Mouse (Mus musculus): ENCODE data around the gene Ckm. TPM values are rescaled to one million over a fixed set of nuclear protein-coding genes. Genes with fewer than 3 reads are reported as not detected.

Gene Ckm
- 3.8 and 5.2 TPM in 2 replicates for polyA plus RNA-seq (2014; fragmentation: Nextera tagmentation; extraction: Ambion mirVana)

DNA sequence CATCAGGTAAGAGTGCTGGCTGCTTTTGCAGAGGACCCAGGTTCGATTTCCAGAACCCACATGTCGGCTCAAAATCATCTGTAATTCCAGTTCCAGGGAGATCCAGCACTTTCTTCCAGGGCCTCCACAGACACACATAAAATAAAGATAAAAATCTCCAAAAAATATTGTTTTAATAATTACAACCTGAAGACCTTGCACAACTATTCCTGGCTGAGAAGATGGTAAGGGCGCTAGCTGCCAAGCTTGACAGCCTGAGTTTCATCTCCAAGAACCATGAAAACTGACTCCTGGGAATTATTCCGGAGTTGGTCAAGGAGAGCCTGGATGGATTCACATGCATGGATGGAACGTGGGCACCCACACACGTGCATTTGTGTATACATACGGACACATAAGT, at the start of gene Ckm:
Ckm (plus strand) TSS at position 301 of the 400 bp plus-strand sequence.
- H3K9me3 ChIP-seq (ENCODE audit: control insufficient read depth, low read length), result 0 out of 2 replicates have a peak, but pooled peaks cover 3% of the 10 kb centered on the region
- DNase-seq (ENCODE audit: low spot score) (no peak), ATAC-seq (ENCODE audit: insufficient number of reproducible peaks, low FRiP score, low TSS enrichment, low read depth) (no peak)
- H3K4me3 ChIP-seq (ENCODE audit: low read depth, low read length), result peak within 1 kb of the TSS; percentile 49
- H3K4me1 ChIP-seq (ENCODE audit: control insufficient read depth, insufficient read depth, low read length), result 0 out of 2 replicates have a peak, but pooled peaks cover 2% of the 10 kb centered on the region
- H3K36me3 ChIP-seq (ENCODE audit: control insufficient read depth, insufficient read depth, low read length), result no peaks in the 10 kb centered on the region
- 0 out of 2 replicates have a peak within 1 kb of the TSS, but pooled peaks have one; percentile 22 for H3K9ac ChIP-seq (ENCODE audit: low read length)
- H3K27ac ChIP-seq (replicated peaks; ENCODE audit: low read depth, low read length), result no peak within 1 kb of the TSS
- 51% methylated on average over 7 of the region's 7 CpGs for WGBS
- peak within 1 kb of the TSS; percentile 89 for H3K4me2 ChIP-seq (ENCODE audit: low read depth, severe bottlenecking)
- peaks cover 32% of the 10 kb centered on the region for H3K27me3 ChIP-seq (ENCODE audit: control insufficient read depth, insufficient read depth, low read length)

DNA sequence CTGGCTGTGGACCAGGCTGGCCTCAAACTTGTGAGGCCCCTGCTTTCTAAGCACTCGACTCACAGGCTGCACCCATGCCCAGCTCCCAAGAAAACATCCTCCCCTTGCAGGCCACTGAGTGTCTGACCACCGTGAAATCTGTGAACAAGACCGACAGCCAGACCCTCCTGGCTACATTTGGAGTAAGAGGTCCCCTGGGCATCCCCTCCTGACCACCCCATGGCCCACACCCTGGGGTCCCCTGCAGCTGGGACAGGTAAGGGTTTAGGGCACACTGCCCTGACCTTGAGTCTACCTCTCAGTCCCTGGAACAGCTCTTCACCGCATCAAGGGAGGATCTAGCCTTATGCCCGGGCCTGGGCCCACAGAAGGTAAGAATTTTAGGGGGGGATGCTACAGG, 49.6 kb upstream of the Ckm start:
- Histone ChIP-seq H3K36me3 (ENCODE audit: control insufficient read depth, insufficient read depth, low read length) (peaks cover 18% of the 10 kb centered on the region; the same call in 1 of the 2 replicates), H3K27me3 (ENCODE audit: control insufficient read depth, insufficient read depth, low read length) (no peaks in the 10 kb centered on the region), H3K27ac (replicated peaks; ENCODE audit: low read depth, low read length) (no peak overlapping the region), H3K4me2 (ENCODE audit: low read depth, severe bottlenecking) (no peak overlapping the region), H3K9ac (ENCODE audit: low read length) (no peak overlapping the region), H3K4me3 (ENCODE audit: low read depth, low read length) (no peak overlapping the region), H3K4me1 (ENCODE audit: control insufficient read depth, insufficient read depth, low read length) (peaks cover 4% of the 10 kb centered on the region; the same call in 1 of the 2 replicates), H3K9me3 (ENCODE audit: control insufficient read depth, low read length) (no peaks in the 10 kb centered on the region)
- 88% methylated on average over 5 of the region's 5 CpGs for WGBS
- ATAC-seq (ENCODE audit: insufficient number of reproducible peaks, low FRiP score, low TSS enrichment, low read depth), result no peak
- DNase-seq (ENCODE audit: low spot score), result no peak

DNA sequence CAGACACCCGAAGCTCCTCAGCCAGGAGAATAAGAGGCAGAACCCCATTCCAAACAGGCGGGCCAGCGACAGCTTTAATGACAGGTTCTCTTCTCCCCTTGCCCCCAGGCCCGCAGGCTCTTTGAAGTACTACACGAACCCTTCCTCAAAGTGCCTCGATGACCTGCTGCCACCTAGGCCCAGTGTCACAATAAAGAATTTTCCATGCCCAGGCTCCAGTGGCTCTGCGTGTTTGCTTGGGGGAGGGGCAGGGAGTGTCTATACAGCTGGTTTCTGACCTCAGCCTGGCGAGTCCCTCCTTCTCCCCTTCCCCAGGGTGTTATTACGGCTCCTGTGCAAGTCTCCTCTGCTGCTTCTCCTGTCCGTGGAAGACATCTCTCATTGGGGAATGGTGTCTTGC, 48.3 kb upstream of the Ckm start:
- peaks cover 11% of the 10 kb centered on the region; the same call in 1 of the 2 replicates for H3K36me3 ChIP-seq (ENCODE audit: control insufficient read depth, insufficient read depth, low read length)
- H3K27me3 ChIP-seq (ENCODE audit: control insufficient read depth, insufficient read depth, low read length), result no peaks in the 10 kb centered on the region
- H3K9me3 ChIP-seq (ENCODE audit: control insufficient read depth, low read length), result no peaks in the 10 kb centered on the region
- DNase-seq (ENCODE audit: low spot score) (no peak), ATAC-seq (ENCODE audit: insufficient number of reproducible peaks, low FRiP score, low TSS enrichment, low read depth) (no peak)
- H3K27ac ChIP-seq (replicated peaks; ENCODE audit: low read depth, low read length), result no peak overlapping the region
- no peak overlapping the region for H3K4me3 ChIP-seq (ENCODE audit: low read depth, low read length)
- H3K9ac ChIP-seq (ENCODE audit: low read length), result no peak overlapping the region
- peaks cover 6% of the 10 kb centered on the region for H3K4me1 ChIP-seq (ENCODE audit: control insufficient read depth, insufficient read depth, low read length)
- H3K4me2 ChIP-seq (ENCODE audit: low read depth, severe bottlenecking), result no peak overlapping the region
- 74% methylated on average over 10 of the region's 10 CpGs for WGBS

DNA sequence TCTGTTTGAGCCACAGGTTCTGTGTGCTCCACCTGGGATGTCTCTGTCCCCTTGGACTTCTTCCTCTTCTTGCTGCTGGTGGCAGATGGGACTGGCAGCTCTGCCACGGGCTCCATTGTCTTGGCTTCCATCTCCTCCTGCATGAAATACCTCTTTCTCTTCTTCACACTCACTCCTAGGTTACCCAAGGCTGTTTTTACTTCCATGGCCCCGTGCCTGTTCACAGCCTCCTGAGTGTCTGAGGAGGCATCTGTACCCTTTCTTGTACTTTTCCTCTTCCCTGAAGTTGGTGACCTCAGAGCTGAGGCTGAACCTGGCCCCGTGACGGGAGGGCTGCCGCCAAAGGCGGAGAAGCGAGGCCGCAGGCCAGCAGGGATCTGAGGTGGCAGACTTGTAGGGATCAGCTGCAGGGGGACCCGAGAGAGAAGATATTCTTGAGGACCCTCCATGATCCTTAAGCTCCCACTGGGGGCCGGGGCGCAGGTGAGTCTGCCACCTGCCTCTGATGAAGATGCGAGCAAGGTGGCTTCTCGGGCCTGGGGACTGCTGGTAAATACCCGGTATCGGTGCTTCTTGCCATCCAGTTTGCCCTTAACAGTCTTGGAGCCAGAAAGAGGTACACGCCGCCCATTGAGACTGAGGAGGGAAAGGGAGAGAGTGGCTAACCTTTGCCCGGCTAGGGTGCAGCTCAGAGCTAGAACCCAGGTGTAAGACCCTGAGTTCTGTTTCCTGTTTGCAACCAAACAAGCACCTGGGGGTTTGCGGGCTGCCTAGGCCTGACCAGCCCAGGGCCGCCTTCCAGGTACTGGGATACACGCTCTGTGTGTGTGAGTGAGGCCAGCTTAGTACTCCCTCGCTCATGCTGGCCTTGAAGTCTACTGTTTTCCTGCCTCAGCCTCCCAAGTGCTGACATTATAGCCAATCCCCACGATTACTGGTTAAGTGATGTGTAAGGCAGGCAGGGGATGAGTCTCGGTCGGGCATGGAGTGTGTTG, 46.9 kb upstream of the Ckm start:
- WGBS, result 94% methylated on average over 25 of the region's 25 CpGs
- ATAC-seq (ENCODE audit: insufficient number of reproducible peaks, low FRiP score, low TSS enrichment, low read depth) (no peak), DNase-seq (ENCODE audit: low spot score) (no peak)
- Histone ChIP-seq H3K9me3 (ENCODE audit: control insufficient read depth, low read length) (no peaks in the 10 kb centered on the region), H3K27me3 (ENCODE audit: control insufficient read depth, insufficient read depth, low read length) (no peaks in the 10 kb centered on the region), H3K9ac (ENCODE audit: low read length) (no peak overlapping the region), H3K27ac (replicated peaks; ENCODE audit: low read depth, low read length) (no peak overlapping the region), H3K36me3 (ENCODE audit: control insufficient read depth, insufficient read depth, low read length) (peaks cover 9% of the 10 kb centered on the region; the same call in 1 of the 2 replicates), H3K4me3 (ENCODE audit: low read depth, low read length) (no peak overlapping the region), H3K4me1 (ENCODE audit: control insufficient read depth, insufficient read depth, low read length) (peaks cover 13% of the 10 kb centered on the region), H3K4me2 (ENCODE audit: low read depth, severe bottlenecking) (peak overlapping the region; percentile 91; the same call in 1 of the 2 replicates)

DNA sequence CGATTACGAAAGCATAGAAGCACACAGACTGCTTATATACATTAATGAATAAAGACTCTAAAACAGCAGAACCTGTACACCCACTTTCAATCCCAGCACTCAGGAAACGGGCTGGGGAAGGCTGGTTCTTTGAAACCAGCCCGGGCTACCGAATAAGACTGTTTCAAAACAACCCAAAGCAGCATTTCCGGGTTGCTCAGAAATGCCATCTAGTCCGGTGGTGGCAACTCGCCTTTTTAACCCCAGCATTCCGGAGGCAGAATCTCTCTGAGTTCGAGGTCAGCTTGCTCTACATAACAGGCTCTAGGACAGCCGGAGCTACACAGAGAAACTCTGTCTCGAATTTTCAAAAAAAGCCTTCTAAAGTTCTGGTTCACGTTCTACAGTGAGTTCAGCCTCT, 45.9 kb upstream of the Ckm start:
- peaks cover 5% of the 10 kb centered on the region; the same call in 1 of the 2 replicates for H3K36me3 ChIP-seq (ENCODE audit: control insufficient read depth, insufficient read depth, low read length)
- peak overlapping the region; percentile 68 for H3K4me3 ChIP-seq (ENCODE audit: low read depth, low read length)
- H3K4me1 ChIP-seq (ENCODE audit: control insufficient read depth, insufficient read depth, low read length), result peaks cover 13% of the 10 kb centered on the region
- 0 out of 2 replicates have a peak, but pooled peaks cover 2% of the 10 kb centered on the region for H3K27me3 ChIP-seq (ENCODE audit: control insufficient read depth, insufficient read depth, low read length)
- WGBS, result 23% methylated on average over 13 of the region's 13 CpGs
- no peak overlapping the region for H3K27ac ChIP-seq (replicated peaks; ENCODE audit: low read depth, low read length)
- peak overlapping the region; percentile 91 for H3K4me2 ChIP-seq (ENCODE audit: low read depth, severe bottlenecking)
- no peaks in the 10 kb centered on the region for H3K9me3 ChIP-seq (ENCODE audit: control insufficient read depth, low read length)
- peak overlapping the region; percentile 55 for H3K9ac ChIP-seq (ENCODE audit: low read length)
- DNase-seq (ENCODE audit: low spot score) (no peak), ATAC-seq (ENCODE audit: insufficient number of reproducible peaks, low FRiP score, low TSS enrichment, low read depth) (no peak)

DNA sequence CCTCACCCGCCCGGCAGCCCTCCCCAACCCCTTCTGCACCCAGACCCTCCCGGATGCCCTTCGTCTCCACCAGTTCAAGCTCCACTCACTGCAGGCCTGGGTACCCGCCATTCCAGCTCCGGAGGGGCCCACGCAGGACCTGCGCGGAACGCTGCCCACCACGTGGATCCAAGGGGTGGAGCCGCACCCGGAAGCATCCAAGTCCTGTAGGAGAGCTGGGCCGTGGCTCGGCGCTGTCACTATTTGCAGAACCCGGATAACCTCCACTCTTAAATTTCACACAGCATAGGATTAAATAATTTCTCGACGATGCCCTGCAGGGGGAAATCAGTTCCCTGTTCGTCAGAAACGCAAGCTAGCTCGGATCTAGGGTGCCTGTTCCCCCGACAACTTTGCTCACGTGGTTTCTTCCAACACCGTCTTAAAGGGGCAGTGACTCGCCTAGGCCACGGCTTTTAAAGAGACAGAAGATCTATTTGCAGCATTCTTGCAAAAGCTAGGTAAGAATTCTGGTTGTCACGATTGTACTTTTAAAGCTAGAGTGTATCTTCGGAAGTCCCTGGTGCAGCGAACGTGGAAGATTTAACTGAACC, 45.2 kb upstream of the Ckm start, which contains the start of the genes Cd3eap and Ppp1r13l:
Cd3eap (minus strand) TSS at position 185 of the 593 bp plus-strand sequence.
Ppp1r13l (plus strand) TSS at position 451 of the 593 bp plus-strand sequence.
- Histone ChIP-seq H3K27me3 (ENCODE audit: control insufficient read depth, insufficient read depth, low read length) (0 out of 2 replicates have a peak, but pooled peaks cover 2% of the 10 kb centered on the region), H3K4me1 (ENCODE audit: control insufficient read depth, insufficient read depth, low read length) (peaks cover 13% of the 10 kb centered on the region), H3K27ac (replicated peaks; ENCODE audit: low read depth, low read length) (0 out of 2 replicates have a peak within 1 kb of the TSS, but pooled peaks have one; percentile 9), H3K36me3 (ENCODE audit: control insufficient read depth, insufficient read depth, low read length) (peaks cover 5% of the 10 kb centered on the region; the same call in 1 of the 2 replicates), H3K9me3 (ENCODE audit: control insufficient read depth, low read length) (no peaks in the 10 kb centered on the region), H3K4me2 (ENCODE audit: low read depth, severe bottlenecking) (peak within 1 kb of the TSS; percentile 91), H3K4me3 (ENCODE audit: low read depth, low read length) (peak within 1 kb of the TSS; percentile 68), H3K9ac (ENCODE audit: low read length) (peak within 1 kb of the TSS; percentile 55)
- ATAC-seq (ENCODE audit: insufficient number of reproducible peaks, low FRiP score, low TSS enrichment, low read depth), result peak; percentile 55; the same call in 1 of the 2 replicates
- peak; percentile 89 for DNase-seq (ENCODE audit: low spot score)
- WGBS, result under 1% methylated on average over 31 of the region's 31 CpGs

DNA sequence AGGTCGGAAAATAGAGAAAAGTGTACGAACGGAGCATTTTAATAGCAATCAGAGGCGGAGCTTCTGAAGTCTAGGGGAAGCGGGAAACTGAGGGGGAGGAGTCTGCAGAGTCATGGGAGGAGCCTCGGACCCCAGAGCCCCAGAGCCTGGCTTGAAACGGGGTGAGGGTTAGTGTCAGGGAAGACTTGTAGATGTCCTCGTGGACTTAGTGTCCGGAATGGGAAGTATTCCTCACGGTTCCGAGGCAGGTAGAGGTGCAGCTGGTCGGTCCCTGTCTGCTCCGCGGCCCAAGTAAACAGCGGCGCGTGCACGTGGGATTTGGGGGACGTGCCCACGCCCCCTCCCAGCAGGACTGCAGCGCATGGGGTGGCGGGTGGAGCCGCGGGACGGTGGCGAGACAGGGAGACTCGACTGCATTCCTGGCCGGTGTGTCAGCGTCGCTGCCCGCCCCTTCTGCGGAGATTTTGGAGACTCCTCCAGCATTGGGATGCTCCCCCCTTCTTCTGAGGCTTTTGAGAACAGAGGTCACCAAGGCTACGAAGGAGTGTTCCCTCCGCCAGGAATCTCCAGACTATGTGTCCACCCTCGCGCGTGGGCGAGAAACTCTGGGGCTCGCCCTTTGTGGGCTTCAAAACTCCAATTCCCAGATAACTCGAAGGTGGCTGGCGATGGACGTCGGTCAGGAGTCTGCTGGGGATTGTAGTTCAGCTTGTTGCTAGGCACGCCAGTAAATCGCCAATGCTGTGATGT, 44.5 kb upstream of the Ckm start:
- Histone ChIP-seq H3K27ac (replicated peaks; ENCODE audit: low read depth, low read length) (0 out of 2 replicates have a peak overlapping the region, but pooled peaks have one; percentile 9), H3K4me1 (ENCODE audit: control insufficient read depth, insufficient read depth, low read length) (peaks cover 13% of the 10 kb centered on the region), H3K9ac (ENCODE audit: low read length) (peak overlapping the region; percentile 55), H3K27me3 (ENCODE audit: control insufficient read depth, insufficient read depth, low read length) (0 out of 2 replicates have a peak, but pooled peaks cover 2% of the 10 kb centered on the region), H3K9me3 (ENCODE audit: control insufficient read depth, low read length) (no peaks in the 10 kb centered on the region), H3K4me3 (ENCODE audit: low read depth, low read length) (peak overlapping the region; percentile 68), H3K4me2 (ENCODE audit: low read depth, severe bottlenecking) (peak overlapping the region; percentile 91), H3K36me3 (ENCODE audit: control insufficient read depth, insufficient read depth, low read length) (peaks cover 5% of the 10 kb centered on the region; the same call in 1 of the 2 replicates)
- DNase-seq (ENCODE audit: low spot score), result peak; percentile 84
- WGBS, result under 1% methylated on average over 44 of the region's 45 CpGs
- ATAC-seq (ENCODE audit: insufficient number of reproducible peaks, low FRiP score, low TSS enrichment, low read depth), result peak; percentile 78; the same call in 1 of the 2 replicates

Measured in limb, embryonic 11.5 days (tissue).